Mouse (Mus musculus): ENCODE data around the gene Gm13283. TPM values are rescaled to one million over a fixed set of nuclear protein-coding genes. Genes with fewer than 3 reads are reported as not detected.
"Not testable (repeated sequence)": the region's sequence is repeated elsewhere in the genome, so short reads cannot be mapped to it uniquely, and the experiment has no call there.

Gene Gm13283
- 0.30 and 0.47 TPM in 2 replicates for polyA plus RNA-seq (2014; fragmentation: Nextera tagmentation; extraction: Ambion mirVana)

- ATAC-seq (ENCODE audit: low FRiP score, low TSS enrichment); H3K27me3 ChIP-seq (ENCODE audit: control insufficient read depth, insufficient read depth, low read length); H3K4me1 ChIP-seq (ENCODE audit: control insufficient read depth, insufficient read depth, low read length); H3K9ac ChIP-seq (ENCODE audit: low read depth, low read length); H3K9me3 ChIP-seq (ENCODE audit: control insufficient read depth, low read length); H3K36me3 ChIP-seq (ENCODE audit: control insufficient read depth, insufficient read depth, low read length); H3K27ac ChIP-seq (ENCODE audit: low read depth, low read length): not testable (repeated sequence)
- WGBS = 19% methylated on average over 7 of the region's 14 CpGs
- Histone ChIP-seq H3K4me3 (ENCODE audit: low read length) (peak within 1 kb of the TSS; percentile 17; the same call in 1 of the 2 replicates), H3K4me2 (replicated peaks; ENCODE audit: low read depth, low read length) (peak within 1 kb of the TSS; percentile 24; the same call in 1 of the 2 replicates)
Measured at GRCm38 (mm10) chr4:88759610-88760268, at the start of gene Gm13283. Gene Gm13283 (plus strand): TSS chr4:88760119.

- Histone ChIP-seq H3K27me3 (ENCODE audit: control insufficient read depth, insufficient read depth, low read length) (no peaks in the 10 kb centered on the region), H3K27ac (ENCODE audit: low read depth, low read length) (no peak overlapping the region), H3K9me3 (ENCODE audit: control insufficient read depth, low read length) (no peaks in the 10 kb centered on the region), H3K4me3 (ENCODE audit: low read length) (no peak overlapping the region), H3K9ac (ENCODE audit: low read depth, low read length) (no peak overlapping the region), H3K4me1 (ENCODE audit: control insufficient read depth, insufficient read depth, low read length) (peaks cover 7% of the 10 kb centered on the region; the same call in 1 of the 2 replicates), H3K36me3 (ENCODE audit: control insufficient read depth, insufficient read depth, low read length) (peaks cover 20% of the 10 kb centered on the region), H3K4me2 (replicated peaks; ENCODE audit: low read depth, low read length) (no peak overlapping the region)
- 88% methylated on average over 1 of the region's 1 CpGs for WGBS
- no peak for ATAC-seq (ENCODE audit: low FRiP score, low TSS enrichment)
Measured at GRCm38 (mm10) chr4:88714281-88714680, 45.6 kb upstream of the Gm13283 start.

GRCm38 (mm10) chr4:88715059-88715458 lies 44.9 kb upstream of the Gm13283 start:
- peaks cover 9% of the 10 kb centered on the region; the same call in 1 of the 2 replicates for H3K4me1 ChIP-seq (ENCODE audit: control insufficient read depth, insufficient read depth, low read length)
- ATAC-seq (ENCODE audit: low FRiP score, low TSS enrichment) = no peak
- peaks cover 22% of the 10 kb centered on the region for H3K36me3 ChIP-seq (ENCODE audit: control insufficient read depth, insufficient read depth, low read length)
- H3K4me2 ChIP-seq (replicated peaks; ENCODE audit: low read depth, low read length) = no peak overlapping the region
- H3K9ac ChIP-seq (ENCODE audit: low read depth, low read length) = no peak overlapping the region
- no peak overlapping the region for H3K27ac ChIP-seq (ENCODE audit: low read depth, low read length)
- no peaks in the 10 kb centered on the region for H3K9me3 ChIP-seq (ENCODE audit: control insufficient read depth, low read length)
- no peak overlapping the region for H3K4me3 ChIP-seq (ENCODE audit: low read length)
- H3K27me3 ChIP-seq (ENCODE audit: control insufficient read depth, insufficient read depth, low read length) = no peaks in the 10 kb centered on the region

- Histone ChIP-seq H3K9me3 (ENCODE audit: control insufficient read depth, low read length) (no peaks in the 10 kb centered on the region), H3K9ac (ENCODE audit: low read depth, low read length) (peak overlapping the region; percentile 13; the same call in 1 of the 2 replicates), H3K36me3 (ENCODE audit: control insufficient read depth, insufficient read depth, low read length) (peaks cover 33% of the 10 kb centered on the region), H3K4me2 (replicated peaks; ENCODE audit: low read depth, low read length) (peak overlapping the region; percentile 46), H3K27me3 (ENCODE audit: control insufficient read depth, insufficient read depth, low read length) (no peaks in the 10 kb centered on the region), H3K4me1 (ENCODE audit: control insufficient read depth, insufficient read depth, low read length) (peaks cover 22% of the 10 kb centered on the region), H3K27ac (ENCODE audit: low read depth, low read length) (no peak overlapping the region), H3K4me3 (ENCODE audit: low read length) (peak overlapping the region; percentile 31)
- WGBS = 57% methylated on average over 1 of the region's 1 CpGs
- no peak for ATAC-seq (ENCODE audit: low FRiP score, low TSS enrichment)
Measured at GRCm38 (mm10) chr4:88718715-88719114, 41.2 kb upstream of the Gm13283 start.

GRCm38 (mm10) chr4:88721791-88722721 lies 37.9 kb upstream of the Gm13283 start, which contains the start of the genes Gm26566 and Klhl9:
Gene Gm26566 (plus strand): TSS chr4:88721805.
Gene Klhl9 (minus strand): TSS chr4:88722465.
- ATAC-seq (ENCODE audit: low FRiP score, low TSS enrichment) = peak; percentile 97
- WGBS = under 1% methylated on average over 79 of the region's 82 CpGs
- Histone ChIP-seq H3K27me3 (ENCODE audit: control insufficient read depth, insufficient read depth, low read length) (no peaks in the 10 kb centered on the region), H3K4me1 (ENCODE audit: control insufficient read depth, insufficient read depth, low read length) (peaks cover 22% of the 10 kb centered on the region), H3K36me3 (ENCODE audit: control insufficient read depth, insufficient read depth, low read length) (peaks cover 19% of the 10 kb centered on the region), H3K27ac (ENCODE audit: low read depth, low read length) (peak within 1 kb of the TSS; percentile 98), H3K4me2 (replicated peaks; ENCODE audit: low read depth, low read length) (peak within 1 kb of the TSS; percentile 85), H3K9me3 (ENCODE audit: control insufficient read depth, low read length) (no peaks in the 10 kb centered on the region), H3K9ac (ENCODE audit: low read depth, low read length) (peak within 1 kb of the TSS; percentile 97), H3K4me3 (ENCODE audit: low read length) (peak within 1 kb of the TSS; percentile 90)

- Histone ChIP-seq H3K4me1 (ENCODE audit: control insufficient read depth, insufficient read depth, low read length) (peaks cover 20% of the 10 kb centered on the region), H3K4me3 (ENCODE audit: low read length) (no peak overlapping the region), H3K36me3 (ENCODE audit: control insufficient read depth, insufficient read depth, low read length) (peaks cover 14% of the 10 kb centered on the region; the same call in 1 of the 2 replicates), H3K9me3 (ENCODE audit: control insufficient read depth, low read length) (no peaks in the 10 kb centered on the region), H3K27ac (ENCODE audit: low read depth, low read length) (peak overlapping the region; percentile 38; the same call in 1 of the 2 replicates), H3K9ac (ENCODE audit: low read depth, low read length) (no peak overlapping the region), H3K27me3 (ENCODE audit: control insufficient read depth, insufficient read depth, low read length) (no peaks in the 10 kb centered on the region), H3K4me2 (replicated peaks; ENCODE audit: low read depth, low read length) (no peak overlapping the region)
- WGBS = 46% methylated on average over 8 of the region's 8 CpGs
- no peak for ATAC-seq (ENCODE audit: low FRiP score, low TSS enrichment)
Measured at GRCm38 (mm10) chr4:88723497-88724090, 36.3 kb upstream of the Gm13283 start.

- no peaks in the 10 kb centered on the region for H3K4me1 ChIP-seq (ENCODE audit: control insufficient read depth, insufficient read depth, low read length)
- H3K9ac ChIP-seq (ENCODE audit: low read depth, low read length) = no peak overlapping the region
- H3K4me3 ChIP-seq (ENCODE audit: low read length) = no peak overlapping the region
- 83% methylated on average over 6 of the region's 6 CpGs for WGBS
- H3K4me2 ChIP-seq (replicated peaks; ENCODE audit: low read depth, low read length) = no peak overlapping the region
- H3K36me3 ChIP-seq (ENCODE audit: control insufficient read depth, insufficient read depth, low read length) = no peaks in the 10 kb centered on the region
- no peaks in the 10 kb centered on the region for H3K9me3 ChIP-seq (ENCODE audit: control insufficient read depth, low read length)
- no peaks in the 10 kb centered on the region for H3K27me3 ChIP-seq (ENCODE audit: control insufficient read depth, insufficient read depth, low read length)
- H3K27ac ChIP-seq (ENCODE audit: low read depth, low read length) = no peak overlapping the region
- no peak for ATAC-seq (ENCODE audit: low FRiP score, low TSS enrichment)
Measured at GRCm38 (mm10) chr4:88726727-88727126, 33.2 kb upstream of the Gm13283 start.

- Histone ChIP-seq H3K36me3 (ENCODE audit: control insufficient read depth, insufficient read depth, low read length) (no peaks in the 10 kb centered on the region), H3K4me1 (ENCODE audit: control insufficient read depth, insufficient read depth, low read length) (no peaks in the 10 kb centered on the region), H3K9ac (ENCODE audit: low read depth, low read length) (no peak overlapping the region), H3K27ac (ENCODE audit: low read depth, low read length) (no peak overlapping the region), H3K27me3 (ENCODE audit: control insufficient read depth, insufficient read depth, low read length) (no peaks in the 10 kb centered on the region), H3K4me3 (ENCODE audit: low read length) (no peak overlapping the region), H3K9me3 (ENCODE audit: control insufficient read depth, low read length) (no peaks in the 10 kb centered on the region), H3K4me2 (replicated peaks; ENCODE audit: low read depth, low read length) (no peak overlapping the region)
- WGBS = 0% methylated on average over 1 of the region's 1 CpGs
- no peak for ATAC-seq (ENCODE audit: low FRiP score, low TSS enrichment)
Measured at GRCm38 (mm10) chr4:88727324-88727723, 32.6 kb upstream of the Gm13283 start.
